Mouse (Mus musculus): ENCODE data around the gene Chst15. TPM values are rescaled to one million over a fixed set of nuclear protein-coding genes. Genes with fewer than 3 reads are reported as not detected.

The Chst15 gene
- polyA plus RNA-seq (2014; fragmentation: Nextera tagmentation; extraction: Ambion mirVana) = 17.1 and 18.3 TPM in 2 replicates

GRCm38 (mm10) chr7:132317036-132317541, at the start of gene Chst15:
Gene Chst15 (minus strand): TSS chr7:132317228.
- H3K36me3 ChIP-seq (ENCODE audit: insufficient read depth) = no peaks in the 10 kb centered on the region
- TF ChIP-seq CTCF (IDR thresholded peaks at IDR 0.05; ENCODE audit: low read depth) = no peak; the same call in none of the 2 replicates
- peak within 1 kb of the TSS; percentile 99 for H3K4me2 ChIP-seq
- no peaks in the 10 kb centered on the region for H3K27me3 ChIP-seq (ENCODE audit: insufficient read depth, low read length)
- H3K4me3 ChIP-seq (ENCODE audit: low read depth, low read length) = peak within 1 kb of the TSS; percentile 78
- H3K27ac ChIP-seq (ENCODE audit: low read depth) = peak within 1 kb of the TSS; percentile 77
- WGBS = under 1% methylated on average over 34 of the region's 34 CpGs
- peak; percentile 63 for ATAC-seq (ENCODE audit: insufficient read depth)
- DNase-seq = peak; percentile 80
- H3K9me3 ChIP-seq (ENCODE audit: low read depth, low read length) = no peaks in the 10 kb centered on the region
- H3K4me1 ChIP-seq (ENCODE audit: insufficient read depth) = peaks cover 17% of the 10 kb centered on the region
- peak within 1 kb of the TSS; percentile 82 for H3K9ac ChIP-seq

GRCm38 (mm10) chr7:132365703-132366384, 48.8 kb upstream of the Chst15 start:
- no peak overlapping the region for H3K4me3 ChIP-seq (ENCODE audit: low read depth, low read length)

GRCm38 (mm10) chr7:132365111-132365510, 48.1 kb upstream of the Chst15 start:
- WGBS = 60% methylated on average over 5 of the region's 5 CpGs
- Histone ChIP-seq H3K9me3 (ENCODE audit: low read depth, low read length) (no peaks in the 10 kb centered on the region), H3K4me1 (ENCODE audit: insufficient read depth) (0 out of 2 replicates have a peak, but pooled peaks cover 3% of the 10 kb centered on the region), H3K36me3 (ENCODE audit: insufficient read depth) (no peaks in the 10 kb centered on the region), H3K4me3 (ENCODE audit: low read depth, low read length) (no peak overlapping the region), H3K27me3 (ENCODE audit: insufficient read depth, low read length) (no peaks in the 10 kb centered on the region), H3K27ac (ENCODE audit: low read depth) (no peak overlapping the region), H3K9ac (no peak overlapping the region), H3K4me2 (no peak overlapping the region)
- ATAC-seq (ENCODE audit: insufficient read depth) = no peak
- no peak for DNase-seq
- TF ChIP-seq CTCF (IDR thresholded peaks at IDR 0.05; ENCODE audit: low read depth) = no peak

More at GRCm38 (mm10) chr7:132365703-132366384, 48.8 kb upstream of the Chst15 start:
- Histone ChIP-seq H3K9me3 (ENCODE audit: low read depth, low read length) (no peaks in the 10 kb centered on the region), H3K4me2 (no peak overlapping the region), H3K9ac (no peak overlapping the region), H3K36me3 (ENCODE audit: insufficient read depth) (no peaks in the 10 kb centered on the region), H3K27me3 (ENCODE audit: insufficient read depth, low read length) (no peaks in the 10 kb centered on the region), H3K4me1 (ENCODE audit: insufficient read depth) (0 out of 2 replicates have a peak, but pooled peaks cover 3% of the 10 kb centered on the region), H3K27ac (ENCODE audit: low read depth) (no peak overlapping the region)
- TF ChIP-seq CTCF (IDR thresholded peaks at IDR 0.05; ENCODE audit: low read depth) = no peak
- ATAC-seq (ENCODE audit: insufficient read depth) (no peak), DNase-seq (no peak)
- WGBS = 64% methylated on average over 5 of the region's 5 CpGs

- DNase-seq (no peak), ATAC-seq (ENCODE audit: insufficient read depth) (no peak)
- 48% methylated on average over 5 of the region's 5 CpGs for WGBS
- no peak for TF ChIP-seq CTCF (IDR thresholded peaks at IDR 0.05; ENCODE audit: low read depth)
- Histone ChIP-seq H3K36me3 (ENCODE audit: insufficient read depth) (no peaks in the 10 kb centered on the region), H3K9ac (no peak overlapping the region), H3K4me1 (ENCODE audit: insufficient read depth) (0 out of 2 replicates have a peak, but pooled peaks cover 3% of the 10 kb centered on the region), H3K27me3 (ENCODE audit: insufficient read depth, low read length) (no peaks in the 10 kb centered on the region), H3K4me3 (ENCODE audit: low read depth, low read length) (no peak overlapping the region), H3K9me3 (ENCODE audit: low read depth, low read length) (no peaks in the 10 kb centered on the region), H3K27ac (ENCODE audit: low read depth) (no peak overlapping the region), H3K4me2 (no peak overlapping the region)
These were observed 47.5 kb upstream of the Chst15 start for GRCm38 (mm10) chr7:132364506-132364905.

- no peak for TF ChIP-seq CTCF (IDR thresholded peaks at IDR 0.05; ENCODE audit: low read depth)
- no peak overlapping the region for H3K4me2 ChIP-seq
- no peaks in the 10 kb centered on the region for H3K27me3 ChIP-seq (ENCODE audit: insufficient read depth, low read length)
- H3K9me3 ChIP-seq (ENCODE audit: low read depth, low read length) = no peaks in the 10 kb centered on the region
- WGBS = 72% methylated on average over 4 of the region's 4 CpGs
- no peaks in the 10 kb centered on the region for H3K36me3 ChIP-seq (ENCODE audit: insufficient read depth)
- DNase-seq (no peak), ATAC-seq (ENCODE audit: insufficient read depth) (no peak)
- no peak overlapping the region for H3K27ac ChIP-seq (ENCODE audit: low read depth)
- no peak overlapping the region for H3K4me3 ChIP-seq (ENCODE audit: low read depth, low read length)
- no peak overlapping the region for H3K9ac ChIP-seq
- H3K4me1 ChIP-seq (ENCODE audit: insufficient read depth) = no peaks in the 10 kb centered on the region
These were observed 43.3 kb upstream of the Chst15 start for GRCm38 (mm10) chr7:132360336-132360735.

- no peak for TF ChIP-seq CTCF (IDR thresholded peaks at IDR 0.05; ENCODE audit: low read depth)
- H3K27me3 ChIP-seq (ENCODE audit: insufficient read depth, low read length) = no peaks in the 10 kb centered on the region
- no peaks in the 10 kb centered on the region for H3K4me1 ChIP-seq (ENCODE audit: insufficient read depth)
- H3K4me2 ChIP-seq = no peak overlapping the region
- no peak overlapping the region for H3K9ac ChIP-seq
- whole genome bisulfite sequencing = 43% methylated on average over 4 of the region's 4 CpGs
- no peak overlapping the region for H3K4me3 ChIP-seq (ENCODE audit: low read depth, low read length)
- H3K9me3 ChIP-seq (ENCODE audit: low read depth, low read length) = no peaks in the 10 kb centered on the region
- DNase-seq (no peak), ATAC-seq (ENCODE audit: insufficient read depth) (peak; percentile 41; the same call in 1 of the 2 replicates)
- no peak overlapping the region for H3K27ac ChIP-seq (ENCODE audit: low read depth)
- no peaks in the 10 kb centered on the region for H3K36me3 ChIP-seq (ENCODE audit: insufficient read depth)
These were observed 41.7 kb upstream of the Chst15 start for GRCm38 (mm10) chr7:132358709-132359108.

- Histone ChIP-seq H3K9me3 (ENCODE audit: low read depth, low read length) (no peaks in the 10 kb centered on the region), H3K36me3 (ENCODE audit: insufficient read depth) (no peaks in the 10 kb centered on the region), H3K9ac (no peak overlapping the region), H3K27ac (ENCODE audit: low read depth) (no peak overlapping the region), H3K4me1 (ENCODE audit: insufficient read depth) (no peaks in the 10 kb centered on the region), H3K4me3 (ENCODE audit: low read depth, low read length) (no peak overlapping the region), H3K27me3 (ENCODE audit: insufficient read depth, low read length) (no peaks in the 10 kb centered on the region), H3K4me2 (no peak overlapping the region)
- DNase-seq (no peak), ATAC-seq (ENCODE audit: insufficient read depth) (peak; percentile 38; the same call in 1 of the 2 replicates)
- TF ChIP-seq CTCF (IDR thresholded peaks at IDR 0.05; ENCODE audit: low read depth) = no peak
- WGBS = 23% methylated on average over 3 of the region's 3 CpGs
These were observed 41.2 kb upstream of the Chst15 start for GRCm38 (mm10) chr7:132358250-132358649.
